Mouse (Mus musculus): ENCODE measurements around the gene Pccb. TPM values are rescaled to one million over a fixed set of nuclear protein-coding genes. Genes with fewer than 3 reads are reported as not detected.
A peak's percentile ranks its signal among the peaks of the same experiment; 100 is the strongest.

The Pccb gene
- total RNA-seq, 1 experiment from 2014 or later: 201 TPM

DNA sequence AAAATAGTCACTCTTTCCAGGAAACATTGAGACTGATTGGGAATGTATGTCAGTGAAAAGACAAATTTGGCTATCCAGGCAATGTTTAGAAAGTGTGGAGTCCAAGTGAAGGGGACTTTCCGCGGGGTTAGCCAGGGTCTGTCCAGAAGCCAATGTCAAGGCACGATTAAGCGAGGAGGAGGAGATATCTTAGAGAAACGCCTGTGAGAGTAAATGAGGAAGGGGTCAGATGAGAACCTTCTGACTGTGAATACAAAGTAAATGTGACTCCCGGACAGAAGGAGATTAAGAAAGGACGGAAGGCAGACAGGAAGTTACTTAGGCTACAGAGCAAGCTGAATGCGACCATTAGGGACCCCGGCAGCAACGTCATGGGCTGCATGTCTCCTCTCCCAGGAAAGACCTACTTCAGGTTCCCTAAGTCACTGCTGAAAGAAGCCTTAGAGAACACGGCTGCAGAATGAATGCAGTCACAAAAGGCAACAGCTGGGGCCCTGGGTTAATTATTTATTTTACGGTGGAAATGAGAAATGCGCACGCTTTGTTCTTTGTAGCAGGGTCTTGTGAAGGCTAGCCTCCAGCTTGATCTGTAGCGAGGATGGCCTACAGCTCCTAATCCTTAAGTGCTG lies 11.1 kb upstream of the Pccb start:
- no peak for DNase-seq

DNA sequence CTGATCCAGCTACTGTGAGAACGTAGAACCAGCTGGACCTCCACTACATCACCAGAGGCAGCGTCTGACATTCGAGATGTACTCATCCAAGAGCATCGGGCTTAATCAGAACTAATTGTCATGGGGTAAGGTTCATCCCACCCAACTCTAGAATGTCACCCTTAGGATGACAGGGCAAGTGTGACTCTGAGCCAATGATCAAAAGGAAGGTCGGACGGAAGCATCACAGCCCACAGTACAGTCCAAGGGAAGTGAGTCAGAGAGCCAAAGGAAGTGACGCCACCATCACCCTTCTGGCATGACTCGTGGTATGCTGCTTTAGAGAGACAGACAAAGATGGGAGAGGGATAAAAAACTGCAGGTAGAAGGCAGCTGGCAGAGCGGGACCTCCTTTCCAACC lies 7.6 kb upstream of the Pccb start:
- DNase-seq: no peak

DNA sequence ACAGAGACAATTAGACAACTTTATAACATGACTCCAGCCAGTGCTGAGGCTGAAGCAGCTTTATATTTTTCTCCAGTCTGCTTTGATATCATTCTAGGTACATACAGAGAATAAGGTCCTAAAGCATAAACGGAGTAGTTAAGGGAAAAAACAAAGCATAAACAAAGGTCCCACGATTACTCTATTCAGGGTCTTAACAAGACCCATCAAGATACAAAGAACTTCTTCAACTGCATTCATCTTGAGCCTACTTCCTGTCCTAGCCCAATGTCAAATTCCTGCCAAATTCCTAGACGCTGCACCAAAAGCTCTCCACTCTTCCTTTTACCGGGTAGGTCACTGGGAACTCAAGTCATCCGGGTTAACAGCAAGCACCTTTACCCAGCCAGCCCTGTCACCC lies 6.8 kb upstream of the Pccb start:
- DNase-seq: no peak

DNA sequence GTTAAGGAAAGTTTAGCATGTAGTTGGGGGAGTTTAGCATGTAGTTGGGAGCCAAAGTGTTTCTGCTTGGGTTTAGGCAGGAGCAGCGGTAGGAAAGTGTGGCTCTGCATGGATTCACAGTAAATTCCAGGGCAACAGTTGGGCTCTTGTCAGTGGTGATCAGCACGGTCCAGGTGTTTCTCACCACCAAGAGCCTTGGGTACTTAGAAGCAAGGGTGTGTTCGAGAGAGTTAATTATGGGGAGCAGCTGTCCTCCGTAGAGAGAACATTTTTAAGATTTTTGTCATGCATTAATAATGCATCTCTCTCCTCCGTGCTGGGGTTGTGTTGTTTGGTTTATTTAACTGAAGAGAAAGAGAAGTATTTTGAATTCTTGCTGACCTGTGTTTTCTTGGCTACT lies 3.9 kb upstream of the Pccb start:
- DNase-seq: no peak

DNA sequence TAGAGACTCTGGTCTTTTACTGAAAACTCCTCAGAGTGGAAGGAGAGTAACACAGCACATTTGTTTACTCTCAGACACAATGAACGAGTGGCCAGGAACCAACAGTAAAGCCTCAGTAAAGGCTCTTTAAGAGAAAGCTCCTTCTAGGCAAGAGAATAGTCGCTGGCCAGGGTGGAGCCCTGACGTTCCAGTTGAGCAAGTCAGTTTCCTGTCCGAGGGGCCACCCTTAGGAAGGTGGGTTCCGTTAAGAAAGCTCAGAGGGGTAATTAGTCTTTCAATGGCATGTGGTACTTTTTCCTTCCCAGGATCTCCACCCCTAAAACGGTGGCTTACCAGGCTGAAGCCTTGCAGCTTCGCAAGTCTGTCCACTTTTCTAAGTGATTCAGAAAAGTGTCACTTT lies 2.7 kb upstream of the Pccb start:
- DNase-seq: no peak

DNA sequence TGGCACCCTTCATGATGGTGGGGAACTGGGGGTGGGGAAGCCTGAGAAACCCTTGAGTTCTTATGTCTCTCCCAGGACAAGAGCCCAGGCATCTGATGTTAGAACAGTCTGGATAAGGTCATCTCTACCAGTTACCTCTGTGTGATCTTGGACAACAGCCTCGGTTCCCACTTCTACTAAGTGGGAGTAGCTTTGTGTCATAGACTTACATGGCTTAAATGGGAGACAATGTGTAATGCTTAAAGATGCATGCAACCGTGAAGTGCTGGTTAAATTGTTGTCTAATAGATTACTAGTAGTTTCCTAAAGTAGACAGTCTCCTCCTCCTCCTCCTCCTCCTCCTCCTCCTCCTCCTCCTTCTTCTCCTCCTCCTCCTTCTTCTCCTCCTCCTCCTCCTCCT lies 2.2 kb upstream of the Pccb start:
- DNase-seq: no peak

DNA sequence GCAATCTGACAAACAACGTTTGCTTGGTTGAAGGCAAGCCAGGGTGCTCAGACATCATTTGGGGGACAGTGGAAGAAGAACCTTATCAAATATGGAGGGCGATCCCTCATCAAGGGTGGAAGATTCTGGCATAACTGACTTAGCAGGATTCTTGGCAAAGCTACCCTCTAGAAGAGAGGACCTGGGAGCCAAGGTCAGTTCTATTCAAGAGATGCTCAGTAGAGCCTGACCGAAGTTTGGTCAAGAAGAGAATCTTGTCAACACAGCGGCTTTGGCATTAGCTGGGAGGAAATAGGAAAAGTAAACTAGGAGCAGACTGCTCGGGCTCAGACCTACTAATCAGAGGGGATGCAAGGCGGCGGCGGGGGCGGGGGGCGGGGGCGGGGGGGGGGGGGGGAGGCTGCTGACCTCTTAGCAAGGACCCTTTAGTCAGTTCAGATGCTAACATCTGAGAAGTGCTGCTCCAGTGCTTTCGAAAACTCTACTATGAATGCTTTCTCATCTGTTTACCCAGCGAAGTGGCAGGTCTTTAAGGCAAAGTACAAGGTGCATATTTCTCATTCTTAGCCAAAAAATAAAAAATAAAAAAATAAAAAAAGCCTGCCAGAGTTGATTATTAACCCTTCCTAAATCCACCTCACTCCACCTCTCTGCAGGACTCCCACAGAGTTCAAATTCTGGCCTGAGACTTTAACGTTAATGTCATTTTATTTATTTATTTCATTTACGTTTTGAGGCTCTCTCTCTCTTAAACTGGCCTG lies 1.3 kb upstream of the Pccb start:
- DNase-seq: no peak

DNA sequence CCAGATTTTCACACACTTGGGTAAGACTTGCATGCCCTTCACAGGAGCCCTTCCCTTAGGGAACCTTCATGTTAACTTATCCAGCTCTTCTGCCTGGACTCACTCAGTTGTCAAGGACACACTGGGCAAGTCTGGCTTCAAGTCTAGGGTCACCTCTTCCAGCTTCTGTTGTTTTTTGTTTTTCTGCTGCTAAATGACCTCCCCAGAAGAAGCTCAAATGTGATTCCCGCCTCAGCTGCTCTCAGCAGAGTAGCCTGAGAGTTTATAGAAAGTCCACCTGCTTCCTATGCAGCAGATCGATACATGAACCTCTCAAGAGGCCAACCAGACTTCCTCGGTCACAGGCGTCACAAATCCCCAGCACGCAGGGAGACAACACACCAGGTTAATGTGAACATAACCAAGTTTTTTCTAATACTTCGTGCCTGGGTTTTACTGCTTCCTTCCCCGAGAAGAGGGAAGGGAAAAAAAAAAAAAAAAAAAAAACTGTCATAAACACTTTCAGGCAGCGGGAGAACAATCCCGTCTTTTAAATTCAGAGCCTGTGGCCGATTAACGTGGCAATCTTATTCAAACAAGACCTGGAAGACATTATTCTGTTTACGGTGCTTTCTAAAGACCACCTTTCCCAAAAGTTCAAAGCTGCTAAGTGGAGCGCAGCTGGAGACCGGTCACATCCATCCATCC lies 794 bp downstream of the Pccb start:
- peak; percentile 16 for DNase-seq

DNA sequence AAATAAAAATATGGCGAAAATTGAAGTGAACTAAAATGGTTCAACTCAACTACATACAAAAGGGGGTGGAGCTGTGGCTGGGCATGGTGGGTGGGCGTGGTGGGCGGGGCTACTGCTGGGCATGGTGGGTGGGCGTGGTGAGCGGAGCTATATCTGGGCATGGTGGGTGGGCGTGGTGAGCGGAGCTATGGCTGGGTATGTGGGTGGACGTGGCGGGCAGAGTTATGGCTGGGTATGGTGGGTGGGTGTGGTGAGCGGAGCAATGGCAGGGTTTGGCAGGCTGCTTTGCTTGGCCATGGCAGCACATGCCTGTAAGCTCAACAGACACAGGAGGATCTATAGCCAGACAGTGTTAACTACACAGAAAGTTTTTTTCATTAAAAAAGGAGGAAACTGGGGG lies 15.9 kb downstream of the Pccb start:
- DNase-seq: no peak

DNA sequence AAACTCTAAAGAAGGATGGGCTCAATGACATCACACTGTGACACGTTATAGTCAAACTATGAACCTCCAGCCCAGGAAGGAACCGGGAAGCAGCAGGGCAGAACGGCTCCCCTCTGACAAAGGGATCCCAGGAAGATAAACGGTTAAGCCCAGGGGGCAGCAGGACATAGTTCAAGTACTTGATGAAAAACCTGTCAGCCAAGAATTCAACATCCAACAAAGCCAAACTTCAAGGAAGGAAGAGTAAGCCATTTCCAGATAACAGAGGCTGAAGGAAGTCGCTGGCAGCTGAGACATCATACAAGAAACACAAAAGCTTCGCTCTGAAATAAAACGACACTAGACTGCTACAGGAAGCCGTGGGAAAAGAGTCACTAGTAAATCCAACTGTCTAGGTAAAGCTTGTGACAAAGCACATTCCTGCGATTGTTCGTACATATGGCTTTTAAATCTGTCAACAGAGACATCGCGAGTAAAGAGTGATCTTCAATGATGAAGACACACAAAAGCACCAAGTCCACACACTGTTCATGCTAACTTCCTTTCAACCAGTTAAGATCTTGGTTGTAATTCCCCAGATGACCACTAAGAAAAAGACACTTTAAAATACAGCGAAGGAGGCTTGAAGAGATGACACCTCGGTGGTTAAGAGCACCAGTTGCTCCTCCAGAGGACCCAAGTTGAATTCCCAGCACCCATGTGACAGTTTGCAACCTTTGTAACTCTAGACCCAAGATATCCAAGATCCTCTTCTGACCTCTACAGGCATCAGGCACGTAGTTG lies 16.8 kb downstream of the Pccb start:
- peak; percentile 12 for DNase-seq

DNA sequence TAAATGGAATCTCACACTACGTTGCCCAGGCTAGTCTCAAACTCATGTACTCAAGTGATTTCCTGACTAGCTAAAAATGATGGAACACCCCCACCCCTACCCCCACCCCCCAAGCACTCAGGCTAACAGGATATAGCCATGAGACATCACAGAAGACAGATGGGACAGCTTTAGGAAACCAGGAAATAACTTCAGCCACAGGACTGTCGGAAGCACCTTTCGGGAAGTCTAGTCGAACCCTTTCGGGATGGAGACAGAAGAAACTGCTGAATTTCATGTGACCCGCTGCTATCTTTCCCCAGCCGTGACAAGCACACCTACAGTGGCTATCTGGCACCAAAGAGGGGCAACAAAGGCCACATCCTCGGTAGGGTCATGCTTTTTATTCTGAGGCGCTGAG lies 19.4 kb downstream of the Pccb start:
- peak; percentile 8 for DNase-seq

DNA sequence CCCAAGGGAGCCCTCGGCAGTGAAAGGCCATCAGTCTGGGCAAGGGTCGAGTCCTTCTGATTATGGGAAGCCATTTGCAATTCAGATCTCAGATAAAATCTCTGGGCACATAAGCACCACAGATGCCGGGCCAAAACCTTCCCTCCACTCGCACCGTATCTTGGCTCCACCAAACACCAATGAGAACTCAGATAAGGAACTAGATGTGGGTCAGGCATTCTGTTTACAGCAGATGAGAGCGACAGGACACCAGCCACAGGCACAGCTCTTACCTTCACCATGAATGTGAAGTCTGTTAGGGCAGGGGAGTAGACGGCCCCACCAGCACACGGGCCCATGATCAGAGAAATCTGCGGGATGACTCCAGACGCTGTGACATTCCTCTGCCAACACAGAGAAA lies 22.3 kb downstream of the Pccb start:
- no peak for DNase-seq

DNA sequence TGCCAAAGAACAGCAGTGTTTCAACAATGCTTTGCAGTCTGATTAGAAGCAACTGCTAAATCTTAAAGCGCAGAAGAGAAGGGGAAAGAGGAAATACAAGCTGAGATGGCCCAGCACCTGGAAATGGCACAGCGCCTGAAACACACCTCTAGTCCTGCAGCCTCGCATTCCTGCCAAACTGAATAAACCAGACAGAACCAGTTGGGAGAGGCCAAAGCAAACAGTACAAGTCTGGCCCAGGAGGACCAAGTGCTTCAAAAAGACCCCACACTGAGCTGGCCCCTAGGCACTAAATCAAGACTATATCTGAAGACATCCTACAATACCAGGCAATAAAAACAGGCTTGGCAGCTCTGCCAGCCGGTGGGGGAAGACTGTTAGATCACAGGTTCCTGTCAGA lies 28.8 kb downstream of the Pccb start:
- no peak for DNase-seq

DNA sequence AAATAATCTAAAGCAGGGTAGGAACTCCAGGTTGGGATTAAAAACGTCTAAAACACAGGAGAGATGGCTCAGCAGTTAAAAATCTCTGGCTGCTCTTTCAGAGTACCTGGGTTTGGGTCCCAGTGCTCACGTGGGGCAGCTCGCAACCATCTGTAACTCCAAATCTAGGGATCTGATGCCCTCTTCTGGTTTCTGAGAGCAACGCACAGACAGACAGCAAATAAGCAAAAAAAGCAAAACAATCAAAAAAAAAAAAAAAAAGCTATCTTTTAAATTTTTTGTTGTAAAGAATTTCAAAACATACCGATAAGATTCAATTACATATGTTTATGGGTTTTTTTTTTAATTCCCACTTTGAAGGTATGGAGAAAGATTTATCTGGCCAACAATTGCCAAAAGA lies 31.4 kb downstream of the Pccb start:
- DNase-seq: no peak

DNA sequence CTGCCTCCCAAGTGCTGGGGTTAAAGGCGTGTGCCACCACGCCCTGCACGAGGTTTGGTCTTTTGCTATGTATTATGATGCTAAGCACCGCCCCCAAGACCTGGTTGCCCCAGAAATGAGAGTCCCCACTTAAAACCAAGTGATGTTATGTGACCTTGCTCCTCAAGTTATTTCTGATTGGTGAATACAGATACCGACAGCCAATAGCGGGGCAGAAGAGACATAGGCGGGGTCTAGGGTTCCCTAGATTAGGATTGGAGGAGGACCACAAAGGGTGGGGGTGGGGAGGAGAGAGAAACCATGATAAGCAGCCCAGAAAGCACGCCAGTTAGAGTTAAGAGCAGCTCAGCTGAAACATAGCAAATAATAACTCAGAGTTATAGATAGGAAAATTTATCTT lies 31.9 kb downstream of the Pccb start:
- no peak for DNase-seq

DNA sequence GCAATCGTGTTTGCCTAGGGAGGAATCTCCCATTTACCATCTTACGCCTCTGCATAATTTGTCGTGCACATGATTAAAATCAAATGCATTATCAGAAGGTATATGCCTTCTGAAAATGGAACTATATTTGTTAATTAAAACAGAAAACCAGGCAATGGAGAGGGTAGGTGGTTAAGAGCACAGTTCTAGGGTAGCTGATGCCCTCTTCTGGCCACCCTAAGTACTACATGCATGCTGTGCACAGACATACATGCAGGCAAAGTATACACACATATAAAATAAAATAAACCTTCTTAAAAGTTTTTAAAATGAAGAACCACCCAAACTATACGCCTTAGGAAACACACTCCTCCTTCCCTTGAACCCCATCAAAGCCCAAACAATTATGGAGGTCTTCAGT lies 32.6 kb downstream of the Pccb start:
- DNase-seq: peak; percentile 22

DNA sequence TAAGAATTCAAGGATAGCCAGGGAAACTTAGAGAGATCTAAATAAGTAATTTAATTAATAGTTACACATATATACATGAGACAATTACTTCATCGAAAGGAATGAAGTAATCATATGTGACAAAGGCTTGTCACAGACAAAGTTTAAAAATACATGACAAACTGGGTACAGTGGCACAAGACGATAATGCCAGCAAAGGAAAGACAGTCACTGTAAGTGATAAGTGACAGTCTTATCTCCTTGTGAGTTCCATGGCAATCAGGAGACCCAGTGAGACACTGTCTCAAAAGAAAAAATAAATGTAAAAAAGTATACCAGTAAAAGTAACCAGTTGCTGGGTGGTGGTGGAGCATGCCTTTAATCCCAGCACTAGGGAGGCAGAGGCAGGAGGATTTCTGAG lies 37.6 kb downstream of the Pccb start:
- DNase-seq: no peak

DNA sequence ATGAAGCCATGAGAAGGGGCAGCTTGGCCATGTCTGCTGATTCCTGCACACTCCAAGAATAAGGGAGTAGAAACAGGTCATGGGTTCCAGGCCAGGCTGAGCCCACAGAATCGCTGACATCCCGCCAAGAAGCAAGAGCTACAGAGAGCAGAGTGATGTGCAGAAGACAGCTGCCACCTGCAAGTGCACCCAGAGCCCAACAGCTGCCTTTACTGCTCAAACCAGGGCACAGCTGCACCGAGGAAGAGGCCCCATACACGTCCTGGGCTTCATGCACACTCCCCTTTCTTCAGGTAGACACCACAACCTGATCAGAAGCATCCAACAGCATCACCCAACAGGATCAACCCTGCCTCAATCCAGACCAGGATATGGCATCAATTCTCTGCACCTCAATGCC lies 40.8 kb downstream of the Pccb start:
- DNase-seq: no peak

DNA sequence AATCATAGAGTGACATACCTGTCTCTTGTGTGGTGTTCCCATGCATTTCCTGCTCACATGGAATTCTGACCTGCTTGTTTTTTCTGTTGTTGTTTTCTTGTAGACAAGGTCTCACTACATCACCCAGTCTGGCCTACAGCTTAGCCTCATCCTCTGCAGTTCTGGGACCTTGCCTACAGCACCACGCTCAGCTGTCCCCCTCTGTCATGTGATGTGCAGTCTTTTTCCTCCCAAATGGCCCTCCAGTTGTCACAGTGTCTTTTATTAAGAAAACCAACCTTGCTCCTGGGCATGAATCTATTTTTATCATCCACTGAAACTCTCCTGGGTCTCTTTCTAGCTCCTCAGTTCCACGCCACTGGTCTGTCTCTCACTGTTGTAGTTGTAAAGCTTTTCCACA lies 42.5 kb downstream of the Pccb start:
- no peak for DNase-seq

DNA sequence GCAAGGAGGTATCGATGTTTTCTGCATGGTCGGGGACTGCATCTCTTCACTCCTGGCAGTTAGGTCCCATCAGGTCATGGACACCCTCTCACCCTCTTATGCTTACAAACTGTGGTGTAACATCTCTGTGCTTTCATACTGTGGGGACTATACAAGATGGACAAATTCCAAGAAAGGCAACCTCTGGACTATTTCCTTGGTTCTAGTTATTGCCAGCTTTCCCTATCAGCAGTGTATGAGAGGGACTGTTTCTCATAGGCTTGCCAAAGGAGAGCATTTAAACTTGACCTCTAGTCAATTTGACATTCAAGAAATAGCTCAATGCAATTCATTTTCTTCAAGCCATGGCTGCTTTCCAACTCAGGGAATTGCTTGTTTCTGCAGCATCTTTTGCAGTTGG lies 43.4 kb downstream of the Pccb start:
- DNase-seq: no peak

DNA sequence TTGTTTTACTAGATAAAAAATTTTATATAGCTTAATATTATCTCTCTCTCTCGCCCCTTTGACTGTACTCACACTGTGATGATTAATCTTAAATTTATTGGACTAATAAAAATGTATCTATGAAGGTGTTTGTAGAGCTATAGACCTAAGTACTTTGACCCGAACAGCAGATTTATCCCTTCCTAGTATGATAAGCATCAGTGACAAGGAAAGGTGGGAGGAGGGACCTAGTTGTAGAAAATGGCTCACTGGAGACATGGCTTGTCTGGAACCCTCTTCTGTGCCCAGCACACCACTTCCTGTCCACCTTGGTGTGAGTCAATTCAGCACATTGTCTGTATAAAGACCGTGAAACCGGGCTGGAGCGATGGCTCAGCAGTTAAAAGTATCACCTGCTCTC lies 44.1 kb downstream of the Pccb start:
- DNase-seq: no peak

DNA sequence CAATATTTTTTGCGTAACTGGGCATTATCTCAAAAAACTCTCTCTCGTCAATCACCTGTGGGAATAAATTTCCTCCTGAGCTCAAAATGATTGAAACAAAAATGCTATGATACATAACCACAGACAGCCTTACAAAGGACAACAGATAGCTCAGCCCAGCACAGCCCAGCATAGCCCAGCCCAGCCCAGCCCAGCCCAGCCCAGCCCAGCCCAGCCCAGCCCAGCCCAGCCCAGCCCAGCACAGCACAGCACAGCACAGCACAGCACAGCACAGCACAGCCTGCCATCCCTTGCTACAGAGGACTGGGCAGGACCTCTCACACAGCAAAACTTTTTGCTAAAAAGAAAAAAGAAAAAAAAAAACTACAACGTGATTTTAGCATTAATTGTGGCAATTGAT lies 46.8 kb downstream of the Pccb start:
- no peak for DNase-seq

DNA sequence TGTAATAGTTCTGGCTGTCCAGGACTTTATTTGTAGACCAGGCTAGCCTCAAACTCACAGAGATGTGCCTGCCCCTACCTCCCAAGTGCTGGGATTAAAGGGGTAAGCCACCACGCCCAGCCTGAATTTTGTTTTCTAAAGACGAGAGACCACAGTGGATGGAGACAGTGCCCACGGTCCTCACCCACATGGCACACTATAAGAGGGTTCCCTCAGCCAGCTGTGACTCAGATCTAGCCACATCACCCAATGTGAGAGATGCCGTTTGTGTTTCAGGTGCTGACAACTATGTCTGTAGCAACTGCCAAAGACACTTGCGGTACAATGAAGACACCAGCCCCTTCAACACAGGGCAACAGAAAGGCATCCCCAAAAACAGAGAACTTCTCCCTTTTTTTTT lies 47.7 kb downstream of the Pccb start:
- no peak for DNase-seq
